Mouse (Mus musculus) T-helper 17 cell (primary cell): Measurements from ENCODE around the gene Elf3.
"Not testable (repeated sequence)": the region's sequence is repeated elsewhere in the genome, so short reads cannot be mapped to it uniquely, and the experiment has no call there.

Experiments
- in situ Hi-C, 2 experiments: fragments of 300-600 bp; cut with MboI, MseI; formaldehyde crosslinking; loops; 1 replicate in 1 of 2; 2 replicates in 1 of 2; pipeline ENCODE4 v1.15.1; 2025; ENCODE audit warnings: high pct_unique_total_duplicates in 2 of 2

The Elf3 gene

GRCm38 (mm10) chr1:135240206-135240605 is 18.2 kb downstream of the Elf3 start:
- in situ Hi-C loops = not testable (repeated sequence)

- in situ Hi-C loops = no loop called here
Observed at GRCm38 (mm10) chr1:135237131-135237851, 21.1 kb downstream of the Elf3 start.

GRCm38 (mm10) chr1:135234771-135235170 is 23.6 kb downstream of the Elf3 start:
- in situ Hi-C loops = no loop called here

- in situ Hi-C loops = no loop called here
Observed at GRCm38 (mm10) chr1:135233961-135234360, 24.4 kb downstream of the Elf3 start.

- in situ Hi-C loops = not testable (repeated sequence)
Observed at GRCm38 (mm10) chr1:135231878-135232277, 26.5 kb downstream of the Elf3 start.

DNA sequence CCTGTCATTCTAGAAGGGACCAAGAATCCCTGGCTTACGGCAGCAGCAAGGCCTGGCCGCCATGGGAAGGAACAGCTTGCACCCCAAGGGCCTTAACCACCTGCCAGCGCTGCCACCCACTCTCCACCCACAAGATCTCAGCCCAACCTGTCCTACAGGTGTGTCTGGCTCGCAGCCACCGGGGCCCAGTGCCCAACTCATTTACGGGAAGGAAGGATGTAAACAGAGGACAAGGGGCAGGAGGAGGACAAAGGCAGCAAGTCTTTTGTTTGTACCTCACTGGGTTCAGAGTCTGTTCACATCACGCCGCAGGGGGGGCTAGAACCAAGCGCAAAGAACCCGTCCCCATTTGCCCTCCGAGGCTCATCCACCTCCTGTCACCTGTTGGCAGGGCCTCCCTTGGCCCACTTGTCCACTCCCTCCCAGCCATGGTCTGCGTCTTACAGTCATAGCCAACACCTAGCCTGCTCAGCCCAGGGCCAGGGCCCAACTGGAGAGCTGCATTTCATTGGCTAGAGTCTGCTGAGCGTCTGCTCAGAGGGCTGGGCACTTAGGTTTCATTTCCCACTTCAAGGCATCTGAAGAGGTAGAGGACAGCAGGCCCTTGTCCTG is 30.9 kb downstream of the Elf3 start:
- in situ Hi-C loops = no loop called here

- in situ Hi-C loops = no loop called here
Observed at GRCm38 (mm10) chr1:135224981-135225604, 33.3 kb downstream of the Elf3 start.

DNA sequence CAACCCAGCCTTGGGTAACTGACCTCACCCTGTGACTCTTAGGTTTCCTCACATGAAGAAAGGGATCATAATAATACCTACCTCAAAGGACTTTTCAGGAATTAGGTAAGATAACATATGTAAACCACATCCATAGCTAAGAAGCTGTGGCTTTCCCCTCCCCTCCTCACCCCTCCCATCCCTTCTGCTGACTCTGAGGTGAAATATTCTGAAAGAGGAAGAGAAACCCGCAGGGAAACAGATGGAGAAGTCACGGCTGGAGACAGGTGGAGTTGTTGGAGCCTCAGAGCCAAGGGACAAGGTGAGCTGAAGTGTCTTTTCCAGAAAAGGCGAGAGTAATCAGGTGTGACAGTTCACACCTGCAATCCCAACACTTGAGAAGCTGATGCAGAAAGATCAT is 34.2 kb downstream of the Elf3 start:
- in situ Hi-C loops = no loop called here

GRCm38 (mm10) chr1:135217607-135218233 is 40.6 kb downstream of the Elf3 start:
- in situ Hi-C loops = no loop called here

- in situ Hi-C loops = no loop called here
Observed at GRCm38 (mm10) chr1:135213772-135214640, 44.4 kb downstream of the Elf3 start.

GRCm38 (mm10) chr1:135210421-135210820 is 47.9 kb downstream of the Elf3 start:
- in situ Hi-C loops = no loop called here

DNA sequence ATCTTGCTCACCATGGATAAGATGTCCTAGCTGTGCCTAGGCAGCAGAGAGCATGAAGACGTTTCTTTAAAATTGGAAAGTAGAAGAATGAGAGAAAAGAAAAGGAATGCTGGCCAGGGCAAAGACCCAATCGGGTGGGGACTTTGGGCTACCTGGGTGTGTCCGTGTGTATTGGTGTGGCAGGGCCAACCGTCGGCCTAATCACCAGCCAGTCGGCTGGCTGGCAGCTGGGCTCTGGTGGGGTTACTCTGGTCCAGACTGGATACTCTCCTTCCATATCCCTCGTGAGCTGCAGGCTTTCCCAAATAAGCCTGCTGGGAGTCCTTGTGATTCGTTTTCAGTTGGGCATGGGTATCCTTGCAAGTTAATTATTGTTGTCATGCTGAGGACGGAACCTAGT is 49.7 kb downstream of the Elf3 start:
- in situ Hi-C loops = no loop called here

DNA sequence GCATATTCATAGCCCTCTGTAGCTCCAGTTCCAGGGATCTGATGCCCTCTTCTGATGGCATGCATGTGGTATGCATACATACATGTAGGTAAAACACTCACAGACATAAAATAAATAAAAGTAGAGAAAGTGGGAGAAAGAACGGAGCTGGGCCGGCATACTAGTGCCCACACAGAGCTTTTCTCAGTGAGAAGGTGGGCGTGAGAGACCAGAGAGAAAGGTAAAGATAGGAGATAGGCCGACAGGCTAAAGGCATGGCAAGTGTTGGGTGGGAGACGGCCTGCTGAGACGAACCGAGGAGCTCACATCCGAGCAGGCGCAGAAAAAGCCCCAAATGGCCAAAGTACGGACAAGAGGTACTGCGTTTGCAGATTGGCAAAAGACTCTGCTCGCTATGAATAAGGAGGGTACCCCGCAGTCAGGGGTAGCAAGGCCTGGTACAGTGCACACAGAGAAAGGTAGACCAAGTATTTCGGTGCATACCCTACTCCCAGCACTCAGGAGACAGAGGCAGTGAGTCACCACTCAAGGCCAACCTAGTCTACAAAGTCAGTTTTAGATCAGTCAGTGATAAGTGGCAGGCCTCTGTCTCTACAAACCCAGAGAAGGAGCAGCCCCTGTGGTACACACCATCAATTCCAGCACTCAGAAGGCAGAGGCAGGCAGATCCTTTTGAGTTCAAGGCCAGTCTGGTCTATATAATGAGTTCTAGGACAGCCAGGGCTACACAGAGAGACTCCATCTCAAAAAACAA is 51.6 kb downstream of the Elf3 start:
- in situ Hi-C loops = no loop called here

DNA sequence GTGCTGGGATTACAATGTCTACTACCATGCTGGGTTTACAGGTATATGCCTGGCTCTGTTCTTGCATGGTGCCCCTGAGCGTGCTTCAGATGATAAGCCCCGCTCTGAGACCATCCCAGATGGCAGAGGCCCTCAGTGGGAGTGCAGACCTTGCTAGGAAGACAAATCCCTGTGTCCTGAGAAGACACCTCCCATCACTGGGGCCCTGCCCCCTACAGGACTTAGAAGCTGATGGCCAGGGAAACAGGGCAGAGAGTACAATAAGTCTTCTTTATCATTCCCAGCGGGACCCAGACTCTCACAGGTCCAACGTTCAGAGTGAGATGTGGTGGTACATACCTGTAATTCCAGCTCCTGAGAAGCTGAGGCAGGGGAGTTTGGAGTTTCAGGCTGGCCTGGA is 53.1 kb downstream of the Elf3 start:
- in situ Hi-C loops = no loop called here

- in situ Hi-C loops = no loop called here
Observed at GRCm38 (mm10) chr1:135204196-135205126, 53.9 kb downstream of the Elf3 start.
